In genomic region chr2:79459061-79460045, GRCm38 (mm10) we compare ENCODE assay signal across 10 mouse cellular contexts. TPM values are rescaled to one million over a fixed set of nuclear protein-coding genes. Genes with fewer than 3 reads are reported as not detected.
A peak's percentile ranks its signal among the peaks of the same experiment; 100 is the strongest.
DNase-seq lines count a peak whose midpoint lies in the region; ATAC-seq and TF ChIP-seq lines count a peak whose summit lies in the region.
"Had no signal": no experiment of that assay in that cellular context is flagged by ENCODE, and none has a peak within 500 bp of the region (broad histone marks: within the 10 kb centered on the region; RNA-seq: fewer than 3 reads in every experiment).

No protein-coding gene starts in this region.

- peak overlapping the region; percentile 19 for H3K4me2 ChIP-seq in limb, embryonic 11.5 days (ENCODE audit: low read depth, severe bottlenecking)
- H3K4me2 ChIP-seq in stomach, postnatal 0 days (replicated peaks; ENCODE audit: low read depth), result no peak overlapping the region
- H3K4me2 ChIP-seq: heart, embryonic 15.5 days had no signal

- H3K27me3 ChIP-seq in embryonic facial prominence, embryonic 10.5 days (replicated peaks; ENCODE audit: low read depth, poor library complexity, severe bottlenecking), result peaks cover 94% of the 10 kb centered on the region
- H3K27me3 ChIP-seq in limb, embryonic 11.5 days (ENCODE audit: control insufficient read depth, insufficient read depth, low read length), result peaks cover 64% of the 10 kb centered on the region
- H3K27me3 ChIP-seq in stomach, postnatal 0 days (ENCODE audit: control insufficient read depth, insufficient read depth, low read length), result peaks cover 37% of the 10 kb centered on the region

- no peak for TF ChIP-seq CTCF in stomach, postnatal 0 days (IDR thresholded peaks at IDR 0.05; ENCODE audit: low read depth)

- DNase-seq in layer of hippocampus, postnatal 10 days (ENCODE audit: low spot score in 2 of 2), result peak; percentile 37 to 50
- no peak for DNase-seq in layer of hippocampus, adult 9-10 months (ENCODE audit: low spot score)
- peak; percentile 62 for DNase-seq in embryonic facial prominence, embryonic 10.5 days (ENCODE audit: low spot score)
- DNase-seq in limb, embryonic 11.5 days (ENCODE audit: low spot score), result peak; percentile 39
- DNase-seq in yolk sac, embryonic 10.5 days (ENCODE audit: low spot score), result peak; percentile 6
- DNase-seq in urinary bladder, adult 18-20 months (ENCODE audit: low spot score in 2 of 2), result no peak
- no peak for DNase-seq in stomach, postnatal 0 days (ENCODE audit: low spot score)
- DNase-seq in spleen, postnatal 10 days (ENCODE audit: low spot score in 2 of 2), result no peak

- H3K9me3 ChIP-seq in embryonic facial prominence, embryonic 10.5 days, result no peaks in the 10 kb centered on the region
- no peaks in the 10 kb centered on the region for H3K9me3 ChIP-seq in limb, embryonic 11.5 days (ENCODE audit: control insufficient read depth, low read length)
- H3K9me3 ChIP-seq in stomach, postnatal 0 days (ENCODE audit: control insufficient read depth, low read length), result no peaks in the 10 kb centered on the region
- H3K9me3 ChIP-seq: heart, embryonic 15.5 days had no signal

- 1% methylated on average over 44 of the region's 44 CpGs for WGBS in embryonic facial prominence, embryonic 10.5 days
- 1% methylated on average over 44 of the region's 44 CpGs for WGBS in limb, embryonic 11.5 days
- WGBS in stomach, postnatal 0 days, result 4% methylated on average over 44 of the region's 44 CpGs

- no peak for ATAC-seq in limb, embryonic 11.5 days (ENCODE audit: insufficient number of reproducible peaks, low FRiP score, low TSS enrichment, low read depth)
- ATAC-seq in stomach, postnatal 0 days (ENCODE audit: low FRiP score, low TSS enrichment), result no peak

- peak overlapping the region; percentile 16; the same call in 1 of the 2 replicates for H3K27ac ChIP-seq in embryonic facial prominence, embryonic 10.5 days (replicated peaks)
- H3K27ac ChIP-seq in limb, embryonic 11.5 days (replicated peaks; ENCODE audit: low read depth, low read length), result no peak overlapping the region
- H3K27ac ChIP-seq in stomach, postnatal 0 days (replicated peaks), result no peak overlapping the region
- H3K27ac ChIP-seq: heart, embryonic 15.5 days had no signal

- TF ChIP-seq EP300 in stomach, postnatal 0 days (optimal IDR thresholded peaks at IDR 0.05), result no peak

- no peak overlapping the region for H3K9ac ChIP-seq in limb, embryonic 11.5 days (ENCODE audit: low read length)
- no peak overlapping the region for H3K9ac ChIP-seq in stomach, postnatal 0 days (ENCODE audit: low read length)
- H3K9ac ChIP-seq: heart, embryonic 15.5 days had no signal

- no peaks in the 10 kb centered on the region for H3K36me3 ChIP-seq in embryonic facial prominence, embryonic 10.5 days (replicated peaks)
- H3K36me3 ChIP-seq in limb, embryonic 11.5 days (ENCODE audit: control insufficient read depth, insufficient read depth, low read length), result no peaks in the 10 kb centered on the region
- H3K36me3 ChIP-seq in stomach, postnatal 0 days (ENCODE audit: control insufficient read depth, insufficient read depth, low read length), result no peaks in the 10 kb centered on the region
- H3K36me3 ChIP-seq: heart, embryonic 15.5 days had no signal

- peaks cover 32% of the 10 kb centered on the region for H3K4me1 ChIP-seq in embryonic facial prominence, embryonic 10.5 days
- H3K4me1 ChIP-seq in limb, embryonic 11.5 days (ENCODE audit: control insufficient read depth, insufficient read depth, low read length), result peaks cover 9% of the 10 kb centered on the region; the same call in 1 of the 2 replicates
- H3K4me1 ChIP-seq in stomach, postnatal 0 days (replicated peaks; ENCODE audit: control insufficient read depth, insufficient read depth), result no peaks in the 10 kb centered on the region

- H3K4me3 ChIP-seq in embryonic facial prominence, embryonic 10.5 days, result peak overlapping the region; percentile 42
- H3K4me3 ChIP-seq in limb, embryonic 11.5 days (ENCODE audit: low read depth, low read length), result 0 out of 2 replicates have a peak overlapping the region, but pooled peaks have one; percentile 1
- no peak overlapping the region for H3K4me3 ChIP-seq in stomach, postnatal 0 days (ENCODE audit: low read depth, low read length)
- H3K4me3 ChIP-seq: heart, embryonic 15.5 days had no signal

RNA-seq across cellular contexts. Expression of gene Cerkl, which starts 2.8 kb away (rescaled TPM):
- total RNA-seq in layer of hippocampus, postnatal 10 days (2021), result 1 to 10 TPM; 3.4 to 4.7 TPM
- polyA plus RNA-seq in embryonic facial prominence, embryonic 10.5 days (2016; fragmentation: Nextera tagmentation; extraction: Ambion mirVana), result 4.5 and 5.2 TPM in 2 replicates
- polyA plus RNA-seq in limb, embryonic 11.5 days (2014; fragmentation: Nextera tagmentation; extraction: Ambion mirVana), result 0.30 and 1.0 TPM in 2 replicates
- polyA plus RNA-seq in stomach, postnatal 0 days (2015; fragmentation: Nextera tagmentation; extraction: Ambion mirVana), result 0.67 and 1.2 TPM in 2 replicates

RNA-seq across cellular contexts. Expression of gene Neurod1, which starts 2.8 kb away (rescaled TPM):
- 10 to 100 TPM; 56.3 to 66.3 TPM for total RNA-seq in layer of hippocampus, postnatal 10 days (2021)
- polyA plus RNA-seq in embryonic facial prominence, embryonic 10.5 days (2016; fragmentation: Nextera tagmentation; extraction: Ambion mirVana), result 25.1 and 28.7 TPM in 2 replicates
- polyA plus RNA-seq in limb, embryonic 11.5 days (2014; fragmentation: Nextera tagmentation; extraction: Ambion mirVana), result 0.20 TPM in 1 of 2 replicates, not detected in the other
- 0.61 and 0.68 TPM in 2 replicates for polyA plus RNA-seq in stomach, postnatal 0 days (2015; fragmentation: Nextera tagmentation; extraction: Ambion mirVana)
- total RNA-seq: monocyte, adult 5-6 weeks had no signal
- polyA plus RNA-seq: heart, embryonic 15.5 days had no signal

Comparison
In these comparisons a context has a peak if more than half of its experiments do, and no peak if none do; other contexts are left out.
1. DNase-seq: peak in layer of hippocampus, postnatal 10 days (2 of 2), embryonic facial prominence, embryonic 10.5 days (single experiment), limb, embryonic 11.5 days (single experiment) and yolk sac, embryonic 10.5 days (single experiment); none in layer of hippocampus, adult 9-10 months (single experiment), urinary bladder, adult 18-20 months (0 of 2), stomach, postnatal 0 days (single experiment) and spleen, postnatal 10 days (0 of 2).
2. RNA of gene Neurod1, which starts 2.8 kb away (polyA plus RNA-seq): 25.1 to 28.7 TPM in embryonic facial prominence, embryonic 10.5 days; 0.61 to 0.68 TPM in stomach, postnatal 0 days and 0.20 TPM in limb, embryonic 11.5 days; every median in the first group is over 10 times any median in the second.